Mouse (Mus musculus): ENCODE results near the gene Galnt7. TPM values are rescaled to one million over a fixed set of nuclear protein-coding genes. Genes with fewer than 3 reads are reported as not detected.

Gene Galnt7
- total and polyA plus RNA-seq, 3 experiments = 11.1 to 138 (median 18.5) TPM

DNA sequence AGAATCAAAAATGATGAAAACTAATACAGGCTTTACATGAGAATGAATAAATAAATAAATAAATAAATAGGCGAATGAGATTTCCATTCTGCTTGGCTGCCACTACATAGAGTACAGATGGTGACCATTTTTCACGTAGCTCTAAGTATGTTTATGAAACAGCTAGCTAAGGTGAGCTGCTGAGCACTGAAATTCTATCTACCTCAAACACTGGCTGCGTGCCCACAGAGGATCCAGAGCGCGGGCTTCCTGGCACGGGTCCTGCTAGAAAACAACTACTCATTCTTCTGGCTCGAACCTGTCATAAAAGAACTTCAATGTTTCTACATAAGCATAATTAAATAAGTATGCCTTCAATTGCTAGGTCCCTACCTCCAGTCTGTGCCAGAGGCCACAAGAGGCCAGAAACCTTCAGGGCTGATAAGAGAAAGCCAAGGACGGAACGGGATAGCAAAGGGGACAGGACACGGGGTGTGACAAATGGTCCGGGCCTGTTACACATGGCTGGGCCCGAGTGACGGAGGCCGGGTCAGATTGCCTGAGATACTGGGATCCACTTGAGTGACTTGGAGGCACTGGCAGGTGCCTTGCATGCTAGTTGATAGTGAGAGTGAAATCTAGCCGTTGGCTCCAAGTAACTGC is 37.7 kb downstream of the Galnt7 start:
- peaks cover 0 to 20% of the 10 kb centered on the region in 2 experiments; a peak in 2 of 4 replicates for H3K36me3 ChIP-seq (ENCODE audit: control insufficient read depth in 1 of 2, insufficient read depth in 2 of 2, low read length in 2 of 2)
- H3K27ac ChIP-seq (ENCODE audit: control insufficient read depth, low read depth, low read length) = no peak overlapping the region
- H3K9me3 ChIP-seq (replicated peaks; ENCODE audit: insufficient read depth, low read length) = no peaks in the 10 kb centered on the region
- H3K9ac ChIP-seq (ENCODE audit: control insufficient read depth, low read depth, low read length, poor library complexity, severe bottlenecking) = no peak overlapping the region
- TF ChIP-seq MEF2A (IDR thresholded peaks at IDR 0.05; ENCODE audit: extremely low read depth, insufficient replicate concordance, low read depth, low read length, poor library complexity, severe bottlenecking) = no peak
- TF ChIP-seq HCFC1 (IDR thresholded peaks at IDR 0.05; ENCODE audit: low read depth, low read length) = no peak
- TF ChIP-seq MYC (IDR thresholded peaks at IDR 0.05; ENCODE audit: low read depth, low read length) = no peak
- TF ChIP-seq MAZ (IDR thresholded peaks at IDR 0.05; ENCODE audit: low read depth, low read length) = no peak
- no peak for TF ChIP-seq RCOR1 (IDR thresholded peaks at IDR 0.05; ENCODE audit: low read depth, low read length)
- 0 out of 2 replicates have a peak, but pooled peaks cover 2% of the 10 kb centered on the region for H3K79me2 ChIP-seq (ENCODE audit: control insufficient read depth, insufficient read depth, low read length, poor library complexity)
- H3K27me3 ChIP-seq (ENCODE audit: control insufficient read depth in 1 of 2, insufficient read depth in 2 of 2, low read length in 2 of 2) = no peaks in the 10 kb centered on the region
- no peak for DNase-seq (ENCODE audit: low read depth, low spot score)
- H3K4me3 ChIP-seq (ENCODE audit: control insufficient read depth in 1 of 2, insufficient read depth in 1 of 2, low read depth in 2 of 2, low read length in 2 of 2) = no peak overlapping the region
- H3K4me1 ChIP-seq (ENCODE audit: control insufficient read depth in 1 of 2, insufficient read depth in 2 of 2, low read length in 2 of 2) = peaks cover 3 to 18% of the 10 kb centered on the region in 2 experiments; a peak in 3 of 4 replicates

DNA sequence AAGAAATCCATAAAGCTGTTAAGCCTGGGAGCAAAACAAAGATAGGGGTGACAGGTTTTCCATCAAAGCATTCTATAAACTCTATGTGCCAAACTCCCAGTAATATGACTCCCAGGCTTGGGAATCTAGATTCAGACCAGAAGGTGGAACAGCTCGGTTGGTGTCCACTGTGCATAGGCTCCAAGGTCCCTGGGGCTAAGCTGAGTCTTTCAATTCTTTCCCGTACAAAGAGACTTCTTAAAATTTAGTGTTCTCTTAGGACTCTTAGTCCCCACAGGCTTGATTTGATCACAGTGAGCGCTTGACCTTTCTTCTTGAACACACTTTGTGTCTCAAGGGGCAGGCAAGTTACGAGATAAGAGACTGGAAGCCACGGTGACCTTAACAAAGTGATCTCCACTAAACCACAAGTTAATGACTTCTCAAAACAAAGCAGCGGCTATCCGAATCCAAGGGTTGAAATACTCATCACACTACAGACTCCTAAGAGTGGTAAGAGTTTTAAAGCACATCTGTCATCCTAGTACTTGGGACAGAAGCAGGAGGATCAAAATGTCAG is 41.3 kb downstream of the Galnt7 start:
- no peak for DNase-seq (ENCODE audit: low read depth, low spot score)
- 0 out of 2 replicates have a peak, but pooled peaks cover 2% of the 10 kb centered on the region for H3K79me2 ChIP-seq (ENCODE audit: control insufficient read depth, insufficient read depth, low read length, poor library complexity)
- no peak overlapping the region for H3K4me3 ChIP-seq (ENCODE audit: control insufficient read depth in 1 of 2, insufficient read depth in 1 of 2, low read depth in 2 of 2, low read length in 2 of 2)
- H3K27ac ChIP-seq (ENCODE audit: control insufficient read depth, low read depth, low read length) = no peak overlapping the region
- TF ChIP-seq MXI1 (IDR thresholded peaks at IDR 0.05; ENCODE audit: low read depth, low read length) (no peak), GATA1 (IDR thresholded peaks at IDR 0.05; ENCODE audit: low read depth, low read length) (0 out of 2 replicates have a peak, but pooled peaks have one; percentile 8), ETS1 (IDR thresholded peaks at IDR 0.05; ENCODE audit: low read depth, low read length) (no peak)
- H3K9me3 ChIP-seq (replicated peaks; ENCODE audit: insufficient read depth, low read length) = no peaks in the 10 kb centered on the region
- H3K27me3 ChIP-seq (ENCODE audit: control insufficient read depth in 1 of 2, insufficient read depth in 2 of 2, low read length in 2 of 2) = no peaks in the 10 kb centered on the region
- H3K4me1 ChIP-seq (ENCODE audit: control insufficient read depth in 1 of 2, insufficient read depth in 2 of 2, low read length in 2 of 2) = peaks cover 3 to 18% of the 10 kb centered on the region in 2 experiments
- H3K9ac ChIP-seq (ENCODE audit: control insufficient read depth, low read depth, low read length, poor library complexity, severe bottlenecking) = no peak overlapping the region
- peaks cover 0 to 23% of the 10 kb centered on the region in 2 experiments; a peak in 2 of 4 replicates for H3K36me3 ChIP-seq (ENCODE audit: control insufficient read depth in 1 of 2, insufficient read depth in 2 of 2, low read length in 2 of 2)

DNA sequence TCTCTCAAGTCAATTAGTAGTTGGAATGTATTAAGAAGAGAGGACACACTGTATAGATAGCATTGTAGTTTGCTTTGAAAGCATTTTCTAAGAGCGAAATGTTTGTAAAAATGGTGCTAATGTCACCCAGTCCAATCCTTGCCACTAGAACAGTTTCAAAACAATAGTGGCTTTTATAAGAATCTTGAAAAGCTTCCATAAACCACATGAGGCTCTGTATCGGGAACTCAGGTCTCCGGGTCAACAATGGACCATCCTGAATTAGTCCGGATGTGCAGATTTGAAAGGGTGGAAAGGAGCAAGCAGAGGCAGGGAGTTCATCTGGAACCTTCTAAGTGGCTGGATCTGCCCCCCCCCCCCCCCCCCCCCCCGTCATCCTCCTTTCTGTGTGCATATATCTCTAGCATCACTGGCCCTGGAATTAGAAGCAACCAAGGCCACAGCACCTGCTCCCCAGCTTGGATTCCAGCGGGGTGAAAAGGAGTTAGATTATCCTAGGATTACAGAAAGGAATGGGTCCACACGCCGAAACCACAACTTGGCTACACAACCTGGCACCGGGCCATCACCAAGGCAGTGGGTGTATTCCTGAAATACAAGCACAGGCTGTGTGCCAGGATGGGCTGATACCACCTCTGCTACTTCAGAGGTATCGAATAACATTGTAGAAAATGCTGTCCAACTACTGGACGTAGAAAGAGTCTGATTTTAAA is 42.0 kb downstream of the Galnt7 start:
- peak; percentile 71 for DNase-seq (ENCODE audit: low read depth, low spot score)
- no peaks in the 10 kb centered on the region for H3K9me3 ChIP-seq (replicated peaks; ENCODE audit: insufficient read depth, low read length)
- H3K4me1 ChIP-seq (ENCODE audit: control insufficient read depth in 1 of 2, insufficient read depth in 2 of 2, low read length in 2 of 2) = peaks cover 3 to 18% of the 10 kb centered on the region in 2 experiments
- peaks cover 0 to 23% of the 10 kb centered on the region in 2 experiments; a peak in 2 of 4 replicates for H3K36me3 ChIP-seq (ENCODE audit: control insufficient read depth in 1 of 2, insufficient read depth in 2 of 2, low read length in 2 of 2)
- 0 out of 4 replicates have a peak, but pooled peaks have one; percentile 9 to 11 for TF ChIP-seq EP300 (IDR thresholded peaks at IDR 0.05; ENCODE audit: low read depth in 1 of 2, low read length in 2 of 2)
- no peak for TF ChIP-seq NELFE (IDR thresholded peaks at IDR 0.05; ENCODE audit: low read depth, low read length)
- peak; percentile 12; the same call in 1 of the 2 replicates for TF ChIP-seq TAL1 (IDR thresholded peaks at IDR 0.05; ENCODE audit: low read length)
- no peak overlapping the region for H3K4me3 ChIP-seq (ENCODE audit: control insufficient read depth in 1 of 2, insufficient read depth in 1 of 2, low read depth in 2 of 2, low read length in 2 of 2)
- H3K27me3 ChIP-seq (ENCODE audit: control insufficient read depth in 1 of 2, insufficient read depth in 2 of 2, low read length in 2 of 2) = no peaks in the 10 kb centered on the region
- H3K79me2 ChIP-seq (ENCODE audit: control insufficient read depth, insufficient read depth, low read length, poor library complexity) = 0 out of 2 replicates have a peak, but pooled peaks cover 2% of the 10 kb centered on the region
- no peak overlapping the region for H3K9ac ChIP-seq (ENCODE audit: control insufficient read depth, low read depth, low read length, poor library complexity, severe bottlenecking)
- no peak overlapping the region for H3K27ac ChIP-seq (ENCODE audit: control insufficient read depth, low read depth, low read length)

Measured in MEL (cell line).